Mouse (Mus musculus) kidney, postnatal 0 days (tissue): ENCODE results near the gene Arid4a. TPM values are rescaled to one million over a fixed set of nuclear protein-coding genes. Genes with fewer than 3 reads are reported as not detected.

ENCODE experiments used
- ATAC-seq: fragments of 200-750 bp; cut with Nextera tagmentation; replicated peaks from 2 replicates; pipeline ENCODE4 v1.8.0; 2017; ENCODE audit warnings: low read depth, moderate number of reproducible peaks, moderate TSS enrichment, moderate library complexity; ENCODE audit not compliant: low FRiP score
- DNase-seq: peaks from one replicate; pipeline ENCODE4 v3.0.0-alpha.2; 2016; ENCODE audit warnings: low spot score
- H3K27ac ChIP-seq: fragments of 300-500 bp; sonication (generic); 2 replicates; pipeline ENCODE4 v1.5.1; 2014; ENCODE audit warnings: mild to moderate bottlenecking
- H3K27me3 ChIP-seq: fragments of 300-500 bp; sonication (generic); 2 replicates; pipeline ENCODE4 v1.6.1; 2014; ENCODE audit warnings: low read length, mixed read lengths; ENCODE audit not compliant: insufficient read depth
- H3K36me3 ChIP-seq: fragments of 300-500 bp; sonication (generic); 2 replicates; pipeline ENCODE4 v1.6.1; 2014; ENCODE audit warnings: low read length, mixed read lengths; ENCODE audit not compliant: insufficient read depth
- H3K4me1 ChIP-seq: fragments of 300-500 bp; sonication (generic); replicated peaks from 2 replicates; pipeline ENCODE4 v1.6.1; 2014; ENCODE audit warnings: antibody characterized with exemption, low read length, mixed read lengths; ENCODE audit not compliant: insufficient read depth
- H3K4me2 ChIP-seq: fragments of 300-500 bp; sonication (generic); 2 replicates; pipeline ENCODE4 v1.6.1; 2014; ENCODE audit warnings: mild to moderate bottlenecking, low read length, moderate library complexity, mixed read lengths
- H3K4me3 ChIP-seq: fragments of 300-500 bp; sonication (generic); replicated peaks from 2 replicates; pipeline ENCODE4 v1.5.1; 2014; ENCODE audit warnings: low read depth, low read length
- H3K9ac ChIP-seq: fragments of 300-500 bp; sonication (generic); 2 replicates; pipeline ENCODE4 v1.6.1; 2014; ENCODE audit warnings: low read depth, low read length
- H3K9me3 ChIP-seq: fragments of 300-500 bp; sonication (generic); replicated peaks from 2 replicates; pipeline ENCODE4 v1.6.1; 2016; ENCODE audit warnings: low read length, inconsistent platforms, mixed read lengths
- CTCF ChIP-seq: IDR thresholded peaks from 2 replicates; pipeline ENCODE4 v1.5.1; 2016; ENCODE audit warnings: antibody characterized with exemption, low read depth, mild to moderate bottlenecking, moderate library complexity
- WGBS: fragments of 180-500 bp; shearing (Covaris S2); extraction: QIAGEN DNeasy Blood & Tissue Kit; methylation state at CpG from one replicate; pipeline ENCODE4 v1.1.7; 2014; 5-methylcytosine and 5-hydroxymethylcytosine counted together
- polyA plus RNA-seq: library from polyadenylated mRNA; unstranded; fragments of >200 nt; fragmentation: Nextera tagmentation; extraction: Ambion mirVana; gene quantifications from 2 replicates; pipeline ENCODE4 v1.2.1, GENCODE M21; 2015

Arid4a gene
- polyA plus RNA-seq, 1 experiment from 2014 or later: 32.6 TPM

- H3K4me2 ChIP-seq: no peak overlapping the region
- no peak overlapping the region for H3K27ac ChIP-seq
- H3K36me3 ChIP-seq: peaks cover 37% of the 10 kb centered on the region; the same call in 1 of the 2 replicates
- H3K4me3 ChIP-seq: no peak overlapping the region
- no peak for TF ChIP-seq CTCF
- ATAC-seq (peak; percentile 57; the same call in 1 of the 2 replicates), DNase-seq (peak; percentile 65)
- no peaks in the 10 kb centered on the region for H3K27me3 ChIP-seq
- WGBS: 31% methylated on average over 4 of the region's 4 CpGs
- no peak overlapping the region for H3K9ac ChIP-seq
- no peaks in the 10 kb centered on the region for H3K9me3 ChIP-seq
- H3K4me1 ChIP-seq: peaks cover 11% of the 10 kb centered on the region; the same call in 1 of the 2 replicates
Measured at GRCm38 (mm10) chr12:71009769-71010168, 6.0 kb upstream of the Arid4a start.

DNA sequence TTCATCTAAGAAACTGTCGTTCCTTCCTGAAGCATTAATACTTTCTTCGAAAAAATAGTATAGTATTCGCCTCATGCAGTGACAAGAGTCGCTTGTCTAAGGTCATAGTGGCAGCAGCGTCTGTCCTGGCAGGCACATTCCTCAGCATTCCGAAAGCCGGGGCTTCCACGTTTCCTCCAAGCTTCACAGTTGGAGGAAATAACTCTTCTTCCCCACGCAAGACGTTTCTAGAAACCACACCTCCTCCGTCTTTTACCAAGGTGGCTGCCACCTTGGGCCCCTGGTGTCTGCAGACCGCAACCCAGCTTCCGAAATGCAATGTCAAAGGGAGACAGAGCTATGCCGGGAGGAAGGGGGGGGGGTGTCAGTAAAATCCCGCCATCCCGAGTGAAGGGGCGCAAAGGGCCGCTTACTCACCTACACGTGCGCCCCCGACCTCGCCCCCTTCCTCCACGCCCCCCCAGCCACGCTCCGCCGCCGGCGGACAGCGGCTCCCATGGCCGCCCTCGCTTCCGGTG, 886 bp upstream of the Arid4a start:
- TF ChIP-seq CTCF: no peak
- H3K9ac ChIP-seq: peak overlapping the region; percentile 75
- DNase-seq (peak; percentile 73), ATAC-seq (peak; percentile 76)
- peak overlapping the region; percentile 67 for H3K4me3 ChIP-seq
- peaks cover 11% of the 10 kb centered on the region; the same call in 1 of the 2 replicates for H3K4me1 ChIP-seq
- H3K36me3 ChIP-seq: peaks cover 13% of the 10 kb centered on the region; the same call in 1 of the 2 replicates
- under 1% methylated on average over 32 of the region's 32 CpGs for WGBS
- H3K9me3 ChIP-seq: no peaks in the 10 kb centered on the region
- no peaks in the 10 kb centered on the region for H3K27me3 ChIP-seq
- peak overlapping the region; percentile 97 for H3K27ac ChIP-seq
- peak overlapping the region; percentile 72 for H3K4me2 ChIP-seq

DNA sequence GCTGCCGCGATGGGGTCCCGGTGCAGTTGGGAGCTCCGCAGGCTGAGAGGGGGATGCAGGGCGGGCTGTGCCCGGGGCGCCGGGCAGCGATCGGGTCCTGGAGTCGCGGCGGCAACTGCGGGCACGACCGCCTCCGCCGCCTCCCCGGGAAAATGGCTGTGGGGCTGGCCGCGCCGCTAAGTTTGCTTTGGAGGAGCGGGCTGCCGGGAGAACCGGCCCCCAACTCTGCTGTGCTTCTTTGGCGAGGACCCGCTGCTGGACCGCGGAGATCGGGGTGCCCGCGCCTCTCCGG, 367 bp downstream of the Arid4a start:
- DNase-seq (no peak), ATAC-seq (no peak)
- 0% methylated on average over 32 of the region's 33 CpGs for WGBS
- H3K4me2 ChIP-seq: peak overlapping the region; percentile 59
- H3K36me3 ChIP-seq: peaks cover 18% of the 10 kb centered on the region
- H3K4me1 ChIP-seq: peaks cover 11% of the 10 kb centered on the region; the same call in 1 of the 2 replicates
- peak overlapping the region; percentile 94 for H3K9ac ChIP-seq
- TF ChIP-seq CTCF: no peak
- peak overlapping the region; percentile 97 for H3K27ac ChIP-seq
- peak overlapping the region; percentile 98 for H3K4me3 ChIP-seq
- H3K9me3 ChIP-seq: no peaks in the 10 kb centered on the region
- no peaks in the 10 kb centered on the region for H3K27me3 ChIP-seq

DNA sequence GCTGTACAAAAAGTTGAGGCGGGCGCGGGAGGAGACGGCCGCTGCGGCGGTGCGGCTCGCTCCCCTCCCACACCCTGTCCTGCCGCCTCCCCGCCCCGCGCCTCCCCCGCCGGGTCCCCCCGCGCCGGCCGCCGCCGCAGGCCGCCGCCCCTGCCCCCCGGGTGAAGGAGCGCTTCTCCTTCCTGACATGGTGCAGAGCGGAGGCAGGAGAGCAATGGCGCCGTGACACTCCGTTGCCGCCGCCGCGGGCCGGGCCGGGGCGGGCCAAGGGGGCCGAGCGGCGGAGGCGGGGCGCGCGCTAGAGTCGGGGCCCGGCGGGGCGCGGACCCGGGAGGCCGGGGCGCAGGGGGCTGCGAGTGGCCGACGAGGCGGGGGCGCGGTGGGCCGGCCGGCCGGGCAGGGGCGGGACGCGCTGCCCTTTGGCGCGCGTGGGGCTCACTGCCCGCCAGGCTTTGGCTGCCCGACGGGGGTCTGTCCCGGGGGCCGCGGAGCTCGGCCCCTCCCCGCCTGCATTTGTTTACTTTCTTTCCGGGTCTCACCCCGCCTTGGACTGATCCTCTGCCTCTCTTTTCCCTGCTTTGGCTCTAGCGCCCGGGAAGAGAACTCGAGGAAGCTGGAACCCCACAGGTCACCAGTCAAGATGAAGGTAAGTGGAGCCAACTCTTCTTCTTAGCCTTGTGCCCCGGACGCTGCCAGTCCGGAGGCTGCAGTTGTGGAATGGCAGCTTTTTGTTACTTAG, 882 bp downstream of the Arid4a start:
- H3K4me1 ChIP-seq: peaks cover 11% of the 10 kb centered on the region; the same call in 1 of the 2 replicates
- H3K9ac ChIP-seq: peak overlapping the region; percentile 94
- DNase-seq (peak; percentile 55), ATAC-seq (peak; percentile 7; the same call in 1 of the 2 replicates)
- peak overlapping the region; percentile 97 for H3K27ac ChIP-seq
- H3K9me3 ChIP-seq: no peaks in the 10 kb centered on the region
- TF ChIP-seq CTCF: no peak
- peak overlapping the region; percentile 59 for H3K4me2 ChIP-seq
- H3K27me3 ChIP-seq: no peaks in the 10 kb centered on the region
- peak overlapping the region; percentile 98 for H3K4me3 ChIP-seq
- H3K36me3 ChIP-seq: peaks cover 22% of the 10 kb centered on the region
- under 1% methylated on average over 55 of the region's 82 CpGs for WGBS

DNA sequence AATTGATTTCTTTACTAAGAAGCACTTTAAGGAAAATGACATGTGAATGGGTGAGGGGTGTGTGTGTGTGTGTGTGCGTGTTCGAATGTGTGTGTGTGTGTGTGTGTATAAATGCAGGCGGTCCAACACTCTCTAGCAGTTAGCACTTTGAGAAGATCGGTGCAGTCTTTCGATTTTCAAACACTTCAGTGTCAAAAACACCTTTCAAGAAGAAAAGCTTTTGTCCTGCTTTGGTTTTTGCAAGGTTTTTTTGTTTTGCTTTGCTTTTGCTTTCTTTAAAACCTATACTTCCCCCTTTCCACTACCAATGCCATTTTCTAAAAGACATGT, 1.4 kb downstream of the Arid4a start:
- peak overlapping the region; percentile 94 for H3K9ac ChIP-seq
- ATAC-seq (no peak), DNase-seq (no peak)
- H3K9me3 ChIP-seq: no peaks in the 10 kb centered on the region
- TF ChIP-seq CTCF: no peak
- H3K4me2 ChIP-seq: peak overlapping the region; percentile 59
- H3K36me3 ChIP-seq: peaks cover 26% of the 10 kb centered on the region
- H3K27ac ChIP-seq: peak overlapping the region; percentile 97
- peak overlapping the region; percentile 98 for H3K4me3 ChIP-seq
- no peaks in the 10 kb centered on the region for H3K27me3 ChIP-seq
- WGBS: 5% methylated on average over 5 of the region's 5 CpGs
- peaks cover 11% of the 10 kb centered on the region; the same call in 1 of the 2 replicates for H3K4me1 ChIP-seq

DNA sequence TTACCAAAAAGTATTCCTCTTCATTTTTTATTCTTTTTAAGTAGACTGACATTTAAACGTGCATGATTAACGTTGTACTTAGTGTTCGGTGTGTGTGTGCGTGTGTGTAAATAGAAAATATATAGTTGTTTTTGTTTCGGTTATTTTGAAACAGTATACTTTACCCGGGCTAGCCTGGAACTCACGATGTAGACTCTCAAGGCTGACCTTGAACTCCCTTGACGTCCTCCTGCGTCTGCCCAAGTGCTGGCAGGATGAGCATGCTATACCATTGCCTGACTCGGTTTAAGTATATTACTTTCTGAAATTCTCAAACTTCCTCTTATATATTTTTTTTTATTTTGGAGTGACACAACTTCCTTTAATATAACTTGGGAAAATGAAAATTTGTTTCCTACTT, 2.0 kb downstream of the Arid4a start:
- Histone ChIP-seq H3K4me1 (peaks cover 8% of the 10 kb centered on the region; the same call in 1 of the 2 replicates), H3K9ac (no peak overlapping the region), H3K27me3 (no peaks in the 10 kb centered on the region), H3K4me3 (peak overlapping the region; percentile 98), H3K9me3 (no peaks in the 10 kb centered on the region), H3K4me2 (peak overlapping the region; percentile 59; the same call in 1 of the 2 replicates), H3K36me3 (peaks cover 23% of the 10 kb centered on the region), H3K27ac (no peak overlapping the region)
- ATAC-seq (no peak), DNase-seq (no peak)
- TF ChIP-seq CTCF: no peak
- 54% methylated on average over 10 of the region's 10 CpGs for WGBS
